Mouse (Mus musculus) midbrain, embryonic 13.5 days (tissue): ENCODE results near the gene Rnaseh2a. TPM values are rescaled to one million over a fixed set of nuclear protein-coding genes. Genes with fewer than 3 reads are reported as not detected.

Source experiments
- ATAC-seq: fragments of 200-750 bp; cut with Nextera tagmentation; 2 replicates; pipeline ENCODE4 v1.8.0; 2017; ENCODE audit warnings: mild to moderate bottlenecking, moderate TSS enrichment, moderate library complexity
- H3K27ac ChIP-seq: fragments of 300-500 bp; sonication (generic); 2 replicates; pipeline ENCODE4 v1.5.1; 2015; ENCODE audit warnings: inconsistent platforms, mild to moderate bottlenecking, moderate library complexity
- H3K27me3 ChIP-seq: fragments of 300-500 bp; sonication (generic); 2 replicates; pipeline ENCODE4 v1.6.1; 2015; ENCODE audit warnings: mild to moderate bottlenecking, inconsistent platforms
- H3K36me3 ChIP-seq: fragments of 300-500 bp; sonication (generic); 2 replicates; pipeline ENCODE4 v1.6.1; 2015; ENCODE audit warnings: mild to moderate bottlenecking, inconsistent platforms
- H3K4me1 ChIP-seq: fragments of 300-500 bp; sonication (generic); replicated peaks from 2 replicates; pipeline ENCODE4 v1.6.1; 2015; ENCODE audit warnings: inconsistent platforms
- H3K4me2 ChIP-seq: fragments of 300-500 bp; sonication (generic); replicated peaks from 2 replicates; pipeline ENCODE4 v1.6.1; 2015; ENCODE audit warnings: moderate library complexity, mild to moderate bottlenecking, inconsistent platforms
- H3K4me3 ChIP-seq: fragments of 300-500 bp; sonication (generic); replicated peaks from 2 replicates; pipeline ENCODE4 v1.5.1; 2015; ENCODE audit warnings: mild to moderate bottlenecking, inconsistent platforms
- H3K9ac ChIP-seq: fragments of 300-500 bp; sonication (generic); replicated peaks from 2 replicates; pipeline ENCODE4 v1.6.1; 2015; ENCODE audit warnings: mild to moderate bottlenecking, inconsistent platforms
- H3K9me3 ChIP-seq: fragments of 300-500 bp; sonication (generic); 2 replicates; pipeline ENCODE4 v1.6.1; 2016; ENCODE audit warnings: mild to moderate bottlenecking, inconsistent platforms
- WGBS: fragments of 180-500 bp; shearing (Covaris S2); methylation state at CpG from one replicate; pipeline ENCODE4 v1.1.7; 2015; 5-methylcytosine and 5-hydroxymethylcytosine counted together
- polyA plus RNA-seq: library from polyadenylated mRNA; unstranded; fragments of >200 nt; fragmentation: Nextera tagmentation; extraction: Ambion mirVana; gene quantifications from 2 replicates; pipeline ENCODE4 v1.2.1, GENCODE M21; 2015

Rnaseh2a gene
- 66.5 and 68.6 TPM in 2 replicates for polyA plus RNA-seq

- peak within 1 kb of the TSS; percentile 88 for H3K4me2 ChIP-seq
- H3K27me3 ChIP-seq: no peaks in the 10 kb centered on the region
- peak within 1 kb of the TSS; percentile 77 for H3K4me3 ChIP-seq
- peaks cover 36% of the 10 kb centered on the region for H3K36me3 ChIP-seq
- no peaks in the 10 kb centered on the region for H3K9me3 ChIP-seq
- peak within 1 kb of the TSS; percentile 96 for H3K9ac ChIP-seq
- H3K27ac ChIP-seq: peak within 1 kb of the TSS; percentile 85
- ATAC-seq: peak; percentile 75
- H3K4me1 ChIP-seq: peaks cover 56% of the 10 kb centered on the region
- WGBS: under 1% methylated on average over 56 of the region's 56 CpGs
These were observed at the start of gene Rnaseh2a, which contains the start of the genes Gm49661 and Prdx2 for GRCm38 (mm10) chr8:84969241-84970134. Rnaseh2a (minus strand) TSS chr8:84969767. Gm49661 (minus strand) TSS chr8:84969433. Prdx2 (plus strand) TSS chr8:84969587.

GRCm38 (mm10) chr8:85017209-85017608 is 47.6 kb upstream of the Rnaseh2a start:
- ATAC-seq: 0 out of 2 replicates have a peak, but pooled peaks have one; percentile 15

GRCm38 (mm10) chr8:85016724-85017123 is 47.2 kb upstream of the Rnaseh2a start:
- no peak overlapping the region for H3K27ac ChIP-seq
- H3K4me3 ChIP-seq: no peak overlapping the region
- 68% methylated on average over 10 of the region's 10 CpGs for WGBS
- H3K27me3 ChIP-seq: peaks cover 32% of the 10 kb centered on the region
- no peak overlapping the region for H3K9ac ChIP-seq
- no peaks in the 10 kb centered on the region for H3K9me3 ChIP-seq
- H3K36me3 ChIP-seq: peaks cover 49% of the 10 kb centered on the region
- no peak overlapping the region for H3K4me2 ChIP-seq
- peaks cover 14% of the 10 kb centered on the region; the same call in 1 of the 2 replicates for H3K4me1 ChIP-seq
- ATAC-seq: no peak

More at GRCm38 (mm10) chr8:85017209-85017608, 47.6 kb upstream of the Rnaseh2a start:
- peaks cover 14% of the 10 kb centered on the region; the same call in 1 of the 2 replicates for H3K4me1 ChIP-seq
- H3K4me2 ChIP-seq: no peak overlapping the region
- no peaks in the 10 kb centered on the region for H3K9me3 ChIP-seq
- H3K4me3 ChIP-seq: no peak overlapping the region
- H3K27ac ChIP-seq: no peak overlapping the region; the same call in 1 of the 2 replicates
- WGBS: 26% methylated on average over 5 of the region's 5 CpGs
- peaks cover 27% of the 10 kb centered on the region for H3K27me3 ChIP-seq
- no peak overlapping the region for H3K9ac ChIP-seq
- H3K36me3 ChIP-seq: peaks cover 54% of the 10 kb centered on the region

GRCm38 (mm10) chr8:85014431-85014830 is 44.9 kb upstream of the Rnaseh2a start, which contains the start of gene Best2:
Best2 (minus strand) TSS chr8:85014531.
- ATAC-seq: no peak
- peaks cover 11% of the 10 kb centered on the region; the same call in 1 of the 2 replicates for H3K4me1 ChIP-seq
- H3K27me3 ChIP-seq: peaks cover 48% of the 10 kb centered on the region
- WGBS: 60% methylated on average over 1 of the region's 2 CpGs
- H3K36me3 ChIP-seq: peaks cover 26% of the 10 kb centered on the region
- no peak within 1 kb of the TSS for H3K27ac ChIP-seq
- no peaks in the 10 kb centered on the region for H3K9me3 ChIP-seq
- peak within 1 kb of the TSS; percentile 67 for H3K4me2 ChIP-seq
- peak within 1 kb of the TSS; percentile 62; the same call in 1 of the 2 replicates for H3K9ac ChIP-seq
- H3K4me3 ChIP-seq: peak within 1 kb of the TSS; percentile 34

- WGBS: 6% methylated on average over 26 of the region's 26 CpGs
- peak overlapping the region; percentile 62; the same call in 1 of the 2 replicates for H3K9ac ChIP-seq
- H3K4me2 ChIP-seq: peak overlapping the region; percentile 67
- H3K27ac ChIP-seq: no peak overlapping the region
- peaks cover 57% of the 10 kb centered on the region for H3K27me3 ChIP-seq
- peaks cover 15% of the 10 kb centered on the region for H3K36me3 ChIP-seq
- ATAC-seq: peak; percentile 75
- peak overlapping the region; percentile 34 for H3K4me3 ChIP-seq
- H3K9me3 ChIP-seq: no peaks in the 10 kb centered on the region
- H3K4me1 ChIP-seq: peaks cover 11% of the 10 kb centered on the region; the same call in 1 of the 2 replicates
These were observed 43.8 kb upstream of the Rnaseh2a start for GRCm38 (mm10) chr8:85013230-85013840.

GRCm38 (mm10) chr8:85011242-85011641 is 41.7 kb upstream of the Rnaseh2a start:
- no peak overlapping the region for H3K4me2 ChIP-seq
- WGBS: 15% methylated on average over 28 of the region's 28 CpGs
- no peak overlapping the region for H3K9ac ChIP-seq
- no peak overlapping the region for H3K4me3 ChIP-seq
- H3K36me3 ChIP-seq: no peaks in the 10 kb centered on the region
- no peak overlapping the region for H3K27ac ChIP-seq
- H3K9me3 ChIP-seq: no peaks in the 10 kb centered on the region
- peaks cover 7% of the 10 kb centered on the region; the same call in 1 of the 2 replicates for H3K4me1 ChIP-seq
- ATAC-seq: no peak
- peaks cover 72% of the 10 kb centered on the region for H3K27me3 ChIP-seq

GRCm38 (mm10) chr8:85007686-85008085 is 38.1 kb upstream of the Rnaseh2a start:
- H3K4me3 ChIP-seq: no peak overlapping the region
- no peaks in the 10 kb centered on the region for H3K4me1 ChIP-seq
- H3K9ac ChIP-seq: no peak overlapping the region
- H3K27ac ChIP-seq: no peak overlapping the region
- no peak overlapping the region for H3K4me2 ChIP-seq
- H3K9me3 ChIP-seq: no peaks in the 10 kb centered on the region
- 15% methylated on average over 25 of the region's 25 CpGs for WGBS
- ATAC-seq: no peak
- peaks cover 3% of the 10 kb centered on the region for H3K36me3 ChIP-seq
- peaks cover 50% of the 10 kb centered on the region for H3K27me3 ChIP-seq

GRCm38 (mm10) chr8:84997649-84998295 is 28.2 kb upstream of the Rnaseh2a start:
- peaks cover 22% of the 10 kb centered on the region for H3K27me3 ChIP-seq
- no peak overlapping the region for H3K27ac ChIP-seq
- peak overlapping the region; percentile 15; the same call in 1 of the 2 replicates for H3K4me3 ChIP-seq
- H3K4me1 ChIP-seq: peaks cover 16% of the 10 kb centered on the region
- no peaks in the 10 kb centered on the region for H3K9me3 ChIP-seq
- peak; percentile 85 for ATAC-seq
- H3K36me3 ChIP-seq: peaks cover 15% of the 10 kb centered on the region
- H3K4me2 ChIP-seq: peak overlapping the region; percentile 46
- H3K9ac ChIP-seq: peak overlapping the region; percentile 49; the same call in 1 of the 2 replicates
- 1% methylated on average over 17 of the region's 19 CpGs for WGBS

- Histone ChIP-seq H3K4me2 (no peak overlapping the region), H3K27ac (no peak overlapping the region), H3K9me3 (no peaks in the 10 kb centered on the region), H3K36me3 (peaks cover 11% of the 10 kb centered on the region; the same call in 1 of the 2 replicates), H3K4me3 (no peak overlapping the region), H3K27me3 (peaks cover 22% of the 10 kb centered on the region), H3K4me1 (peaks cover 16% of the 10 kb centered on the region), H3K9ac (no peak overlapping the region)
- WGBS: 72% methylated on average over 5 of the region's 5 CpGs
- 0 out of 2 replicates have a peak, but pooled peaks have one; percentile 17 for ATAC-seq
These were observed 27.4 kb upstream of the Rnaseh2a start for GRCm38 (mm10) chr8:84996978-84997377.

GRCm38 (mm10) chr8:84995680-84996079 is 26.1 kb upstream of the Rnaseh2a start:
- WGBS: 20% methylated on average over 25 of the region's 25 CpGs
- Histone ChIP-seq H3K27ac (no peak overlapping the region), H3K36me3 (peaks cover 6% of the 10 kb centered on the region; the same call in 1 of the 2 replicates), H3K4me3 (no peak overlapping the region), H3K9ac (0 out of 2 replicates have a peak overlapping the region, but pooled peaks have one; percentile 46), H3K4me1 (peaks cover 22% of the 10 kb centered on the region), H3K27me3 (peaks cover 22% of the 10 kb centered on the region), H3K4me2 (no peak overlapping the region), H3K9me3 (no peaks in the 10 kb centered on the region)
- no peak for ATAC-seq

GRCm38 (mm10) chr8:84994375-84994774 is 24.8 kb upstream of the Rnaseh2a start:
- H3K9me3 ChIP-seq: no peaks in the 10 kb centered on the region
- H3K27ac ChIP-seq: no peak overlapping the region
- peaks cover 22% of the 10 kb centered on the region for H3K27me3 ChIP-seq
- H3K9ac ChIP-seq: no peak overlapping the region
- ATAC-seq: no peak
- H3K4me1 ChIP-seq: peaks cover 25% of the 10 kb centered on the region
- H3K36me3 ChIP-seq: peaks cover 6% of the 10 kb centered on the region; the same call in 1 of the 2 replicates
- H3K4me3 ChIP-seq: no peak overlapping the region
- H3K4me2 ChIP-seq: no peak overlapping the region
- WGBS: 94% methylated on average over 9 of the region's 9 CpGs
